Mouse (Mus musculus) E14TG2a.4 (cell line): ENCODE data around the gene Zfp451.
"Not testable (repeated sequence)": the region's sequence is repeated elsewhere in the genome, so short reads cannot be mapped to it uniquely, and the experiment has no call there.

Experiments used
- H3K27me3 ChIP-seq: 2 replicates; pipeline ENCODE4 v1.6.1; 2014; ENCODE audit warnings: low read length, control low read depth; ENCODE audit not compliant: insufficient read depth
- H3K36me3 ChIP-seq: 2 replicates; pipeline ENCODE4 v1.6.1; 2014; ENCODE audit warnings: low read length, control low read depth; ENCODE audit not compliant: insufficient read depth
- H3K4me1 ChIP-seq: replicated peaks from 2 replicates; pipeline ENCODE4 v1.6.1; 2014; ENCODE audit warnings: low read depth, low read length, control low read depth
- H3K4me3 ChIP-seq: replicated peaks from 2 replicates; pipeline ENCODE4 v1.5.1; 2014; ENCODE audit warnings: mild to moderate bottlenecking, low read length
- H3K9me3 ChIP-seq: 2 replicates; pipeline ENCODE4 v1.6.1; 2014; ENCODE audit warnings: low read length, control low read depth
- CTCF ChIP-seq: conservative IDR thresholded peaks from 2 replicates; pipeline ENCODE4 v1.5.1; 2014; ENCODE audit warnings: low read length
- NANOG ChIP-seq: IDR thresholded peaks from 2 replicates; pipeline ENCODE4 v1.6.1; 2014; ENCODE audit warnings: borderline replicate concordance, low read length, mixed read lengths
- POU5F1 ChIP-seq: IDR thresholded peaks from 2 replicates; pipeline ENCODE4 v1.6.1; 2014; ENCODE audit warnings: low read length, borderline replicate concordance

Zfp451 gene

GRCm38 (mm10) chr1:33755799-33756198, 58.6 kb downstream of the Zfp451 start:
- Histone ChIP-seq H3K36me3 (peaks cover 9% of the 10 kb centered on the region), H3K9me3 (no peaks in the 10 kb centered on the region), H3K4me3 (no peak overlapping the region), H3K4me1 (peaks cover 55% of the 10 kb centered on the region), H3K27me3 (peaks cover 40% of the 10 kb centered on the region)
- TF ChIP-seq NANOG (no peak), POU5F1 (no peak), CTCF (no peak)

GRCm38 (mm10) chr1:33754965-33755735, 59.2 kb downstream of the Zfp451 start:
- no peak for TF ChIP-seq NANOG
- no peak for TF ChIP-seq POU5F1
- no peak for TF ChIP-seq CTCF
- H3K36me3 ChIP-seq = peaks cover 2% of the 10 kb centered on the region
- H3K4me3 ChIP-seq = no peak overlapping the region
- H3K27me3 ChIP-seq = peaks cover 40% of the 10 kb centered on the region
- H3K9me3 ChIP-seq = no peaks in the 10 kb centered on the region
- H3K4me1 ChIP-seq = peaks cover 55% of the 10 kb centered on the region

- TF ChIP-seq NANOG (no peak), POU5F1 (no peak), CTCF (no peak)
- H3K36me3 ChIP-seq = no peaks in the 10 kb centered on the region
- no peaks in the 10 kb centered on the region for H3K9me3 ChIP-seq
- H3K4me3 ChIP-seq = no peak overlapping the region
- H3K27me3 ChIP-seq = peaks cover 40% of the 10 kb centered on the region
- H3K4me1 ChIP-seq = peaks cover 53% of the 10 kb centered on the region
These were observed 60.3 kb downstream of the Zfp451 start for GRCm38 (mm10) chr1:33754089-33754488.

GRCm38 (mm10) chr1:33751283-33751682, 63.1 kb downstream of the Zfp451 start:
- TF ChIP-seq POU5F1 = no peak
- no peak for TF ChIP-seq CTCF
- TF ChIP-seq NANOG = no peak

GRCm38 (mm10) chr1:33749709-33750108, 64.7 kb downstream of the Zfp451 start:
- H3K36me3 ChIP-seq, H3K9me3 ChIP-seq, H3K4me3 ChIP-seq: not testable (repeated sequence)
- Histone ChIP-seq H3K4me1 (peaks cover 49% of the 10 kb centered on the region), H3K27me3 (peaks cover 18% of the 10 kb centered on the region)

More at GRCm38 (mm10) chr1:33751283-33751682, 63.1 kb downstream of the Zfp451 start:
- no peak overlapping the region for H3K4me3 ChIP-seq
- H3K36me3 ChIP-seq = no peaks in the 10 kb centered on the region
- H3K4me1 ChIP-seq = peaks cover 57% of the 10 kb centered on the region
- H3K9me3 ChIP-seq = no peaks in the 10 kb centered on the region
- peaks cover 22% of the 10 kb centered on the region for H3K27me3 ChIP-seq

- H3K9me3 ChIP-seq = no peaks in the 10 kb centered on the region
- peaks cover 48% of the 10 kb centered on the region for H3K4me1 ChIP-seq
- no peak for TF ChIP-seq CTCF
- no peak for TF ChIP-seq NANOG
- TF ChIP-seq POU5F1 = no peak
- H3K4me3 ChIP-seq = peak overlapping the region; percentile 30
- peaks cover 13% of the 10 kb centered on the region for H3K27me3 ChIP-seq
- H3K36me3 ChIP-seq = no peaks in the 10 kb centered on the region
These were observed 65.3 kb downstream of the Zfp451 start for GRCm38 (mm10) chr1:33749109-33749508.

GRCm38 (mm10) chr1:33745901-33746300, 68.5 kb downstream of the Zfp451 start:
- Histone ChIP-seq H3K4me1 (peaks cover 74% of the 10 kb centered on the region), H3K27me3 (peaks cover 3% of the 10 kb centered on the region; the same call in 1 of the 2 replicates), H3K9me3 (no peaks in the 10 kb centered on the region), H3K36me3 (peaks cover 10% of the 10 kb centered on the region), H3K4me3 (no peak overlapping the region)
- TF ChIP-seq POU5F1 (no peak), CTCF (no peak), NANOG (no peak)

GRCm38 (mm10) chr1:33744815-33745214, 69.6 kb downstream of the Zfp451 start:
- H3K4me3 ChIP-seq, H3K9me3 ChIP-seq, H3K27me3 ChIP-seq: not testable (repeated sequence)
- Histone ChIP-seq H3K4me1 (peaks cover 80% of the 10 kb centered on the region), H3K36me3 (peaks cover 21% of the 10 kb centered on the region)

- peaks cover under 1% of the 10 kb centered on the region; the same call in 1 of the 2 replicates for H3K27me3 ChIP-seq
- TF ChIP-seq CTCF (peak; percentile 98), POU5F1 (no peak), NANOG (no peak)
- H3K4me3 ChIP-seq = no peak overlapping the region
- no peaks in the 10 kb centered on the region for H3K9me3 ChIP-seq
- H3K36me3 ChIP-seq = peaks cover 40% of the 10 kb centered on the region
- peaks cover 81% of the 10 kb centered on the region for H3K4me1 ChIP-seq
These were observed 71.5 kb downstream of the Zfp451 start for GRCm38 (mm10) chr1:33742903-33743302.
